Mouse (Mus musculus) erythroblast, embryonic 14.5 days (primary cell): Measurements from ENCODE around the gene Sh2d1b1.

Source experiments
- GATA1 ChIP-seq: IDR thresholded peaks from 2 replicates; pipeline ENCODE4 v1.6.1; 2012; ENCODE audit warnings: low read length, inconsistent platforms, mixed read lengths
- TAL1 ChIP-seq: IDR thresholded peaks from 3 replicates; pipeline ENCODE4 v1.6.1; 2012; ENCODE audit warnings: low read length, inconsistent platforms, mixed read lengths

- TF ChIP-seq TAL1 (no peak), GATA1 (no peak)
These were observed 17.9 kb downstream of the Sh2d1b1 start for GRCm38 (mm10) chr1:170294786-170295570.
